Mouse (Mus musculus) embryonic stem cell, embryonic (primary cell): ENCODE measurements around the gene Nlrp3.

Source experiments
- CTCF ChIA-PET, 4 experiments: fragments of 300-600 bp in 2 of 4; fragments of 350-600 bp in 2 of 4; sonication (Branson Sonifier 250); formaldehyde crosslinking; loops; one replicate each; lab custom pipeline; 2022; ENCODE audit warnings: inconsistent platforms in 2 of 4; lab: Charles Lee
- POLR2A ChIA-PET, 4 experiments: fragments of 300-600 bp in 2 of 4; fragments of 350-600 bp in 2 of 4; sonication (Branson Sonifier 250); formaldehyde crosslinking; loops; one replicate each; lab custom pipeline; 2022; ENCODE audit warnings: antibody characterized with exemption in 4 of 4, inconsistent platforms in 1 of 4; lab: Charles Lee

Gene Nlrp3

GRCm38 (mm10) chr11:59519741-59520495 is 21.4 kb upstream of the Nlrp3 start:
- ChIA-PET POLR2A (interaction anchor here in 2 of 4 experiments (0.5 to 3.5 kb wide), 4 partner anchors 13 to 1353 kb away, joined by 3 to 28 read pairs (median 4); no protein-coding TSS in a partner anchor), CTCF (interaction anchor here in 1 of 4 experiments (0.6 kb wide), 1 partner anchor 45 kb away, joined by 3 read pairs; no protein-coding TSS in a partner anchor)

- CTCF ChIA-PET, result interaction anchor here (0.6 to 3.0 kb wide), 27 partner anchors 9 to 920 kb away, joined by 3 to 36 read pairs (median 6); partner anchors contain the start of genes Nlrp3 (in 1 of the 4) and Wnt9a (in 1 of the 4)
- POLR2A ChIA-PET, result interaction anchor here in 3 of 4 experiments (1.0 to 2.2 kb wide), 6 partner anchors 13 to 254 kb away, joined by 3 to 8 read pairs (median 4); no protein-coding TSS in a partner anchor
Observed at GRCm38 (mm10) chr11:59524150-59524549, 17.2 kb upstream of the Nlrp3 start.

GRCm38 (mm10) chr11:59525237-59525636 is 16.1 kb upstream of the Nlrp3 start:
- POLR2A ChIA-PET, result interaction anchor here (0.7 to 2.6 kb wide), 25 partner anchors 9 to 1481 kb away, joined by 3 to 17 read pairs (median 3); partner anchors contain the start of gene Zfp867 (in 1 of the 4)
- CTCF ChIA-PET, result interaction anchor here (0.5 to 3.0 kb wide), 118 partner anchors 9 to 1813 kb away, joined by 3 to 47 read pairs (median 4); partner anchors contain the start of genes Jmjd4 (in 2 of the 4), Nlrp3 (in 2 of the 4), Fam183b (in 1 of the 4) and Pld6 (in 1 of the 4)

- POLR2A ChIA-PET, result interaction anchor here (0.6 to 2.6 kb wide), 30 partner anchors 9 to 571 kb away, joined by 3 to 17 read pairs (median 4); partner anchors contain the start of gene Zfp867 (in 1 of the 4)
- CTCF ChIA-PET, result interaction anchor here (0.5 to 3.0 kb wide), 65 partner anchors 8 to 725 kb away, joined by 3 to 47 read pairs (median 4); partner anchors contain the start of genes Jmjd4 (in 2 of the 4), Cops3 (in 1 of the 4), Fam183b (in 1 of the 4) and Nlrp3 (in 1 of the 4)
Observed at GRCm38 (mm10) chr11:59526472-59527080, 14.8 kb upstream of the Nlrp3 start, which contains the start of gene Zkscan17. Gene Zkscan17, minus strand, starts transcription at chr11:59526751.

GRCm38 (mm10) chr11:59530221-59530620 is 11.1 kb upstream of the Nlrp3 start:
- CTCF ChIA-PET, result no interaction called here
- POLR2A ChIA-PET, result no interaction called here

GRCm38 (mm10) chr11:59530870-59531535 is 10.4 kb upstream of the Nlrp3 start:
- POLR2A ChIA-PET, result interaction anchor here in 1 of 4 experiments (0.6 kb wide), 1 partner anchor 280 kb away, joined by 3 read pairs; no protein-coding TSS in a partner anchor
- CTCF ChIA-PET, result no interaction called here

GRCm38 (mm10) chr11:59531562-59531961 is 9.8 kb upstream of the Nlrp3 start:
- POLR2A ChIA-PET, result interaction anchor here in 1 of 4 experiments (0.6 kb wide), 1 partner anchor 279 kb away, joined by 3 read pairs; no protein-coding TSS in a partner anchor
- CTCF ChIA-PET, result interaction anchor here in 1 of 4 experiments (0.6 kb wide), 1 partner anchor 192 kb away, joined by 7 read pairs; no protein-coding TSS in a partner anchor

GRCm38 (mm10) chr11:59537218-59538130 is 3.9 kb upstream of the Nlrp3 start:
- ChIA-PET CTCF (interaction anchor here in 3 of 4 experiments (0.5 to 6.1 kb wide), 7 partner anchors 11 to 1604 kb away, joined by 3 to 47 read pairs (median 3); partner anchors contain the start of gene Zkscan17 (in 2 of the 3)), POLR2A (interaction anchor here in 2 of 4 experiments (0.9 to 2.0 kb wide), 3 partner anchors 11 to 15 kb away, joined by 3 to 6 read pairs (median 3); partner anchors contain the start of gene Zkscan17 (in 1 of the 2))

GRCm38 (mm10) chr11:59538387-59538786 is 3.0 kb upstream of the Nlrp3 start:
- POLR2A ChIA-PET, result interaction anchor here in 2 of 4 experiments (1.0 to 2.0 kb wide), 3 partner anchors 12 to 14 kb away, joined by 3 to 6 read pairs (median 3); partner anchors contain the start of gene Zkscan17 (in 1 of the 2)

GRCm38 (mm10) chr11:59540123-59540522 is 1.2 kb upstream of the Nlrp3 start:
- ChIA-PET CTCF (interaction anchor here in 1 of 4 experiments (2.1 kb wide), 1 partner anchor 15 kb away, joined by 8 read pairs; no protein-coding TSS in a partner anchor), POLR2A (interaction anchor here in 1 of 4 experiments (0.8 kb wide), 1 partner anchor 15 kb away, joined by 3 read pairs; no protein-coding TSS in a partner anchor)

More at GRCm38 (mm10) chr11:59538387-59538786, 3.0 kb upstream of the Nlrp3 start:
- CTCF ChIA-PET, result interaction anchor here in 3 of 4 experiments (0.8 to 6.1 kb wide), 6 partner anchors 10 to 27 kb away, joined by 3 to 47 read pairs (median 3); partner anchors contain the start of gene Zkscan17 (in 3 of the 3)

- ChIA-PET POLR2A (no interaction called here), CTCF (interaction anchor here in 1 of 4 experiments (0.7 kb wide), 1 partner anchor 17 kb away, joined by 4 read pairs; no protein-coding TSS in a partner anchor)
Observed at GRCm38 (mm10) chr11:59542442-59542841, 1.1 kb downstream of the Nlrp3 start.

- ChIA-PET POLR2A (interaction anchor here in 1 of 4 experiments (1.0 to 1.3 kb wide), 2 partner anchors 9 to 11 kb away, joined by 3 to 4 read pairs; no protein-coding TSS in a partner anchor), CTCF (interaction anchor here in 1 of 4 experiments (0.5 kb wide), 1 partner anchor 320 kb away, joined by 7 read pairs; no protein-coding TSS in a partner anchor)
Observed at GRCm38 (mm10) chr11:59543376-59543775, 2.0 kb downstream of the Nlrp3 start.

- POLR2A ChIA-PET, result interaction anchor here in 2 of 4 experiments (0.9 to 1.3 kb wide), 5 partner anchors 9 to 26 kb away, joined by 3 to 4 read pairs (median 4); partner anchors contain the start of gene Zkscan17 (in 1 of the 2)
Observed at GRCm38 (mm10) chr11:59544005-59544404, 2.6 kb downstream of the Nlrp3 start.

GRCm38 (mm10) chr11:59554127-59554526 is 12.8 kb downstream of the Nlrp3 start:
- POLR2A ChIA-PET, result interaction anchor here in 1 of 4 experiments (0.7 to 1.1 kb wide), 3 partner anchors 10 to 15 kb away, joined by 3 to 4 read pairs (median 3); no protein-coding TSS in a partner anchor
- CTCF ChIA-PET, result interaction anchor here in 2 of 4 experiments (1.1 kb wide), 2 partner anchors 15 to 28 kb away, joined by 3 read pairs; partner anchors contain the start of gene Zkscan17 (in 1 of the 2)

More at GRCm38 (mm10) chr11:59544005-59544404, 2.6 kb downstream of the Nlrp3 start:
- CTCF ChIA-PET, result interaction anchor here in 1 of 4 experiments (1.2 kb wide), 1 partner anchor 19 kb away, joined by 5 read pairs; no protein-coding TSS in a partner anchor

- ChIA-PET CTCF (interaction anchor here in 2 of 4 experiments (1.1 kb wide), 2 partner anchors 14 to 28 kb away, joined by 3 read pairs; partner anchors contain the start of gene Zkscan17 (in 1 of the 2)), POLR2A (interaction anchor here in 1 of 4 experiments (0.7 to 1.1 kb wide), 3 partner anchors 10 to 14 kb away, joined by 3 to 4 read pairs (median 3); no protein-coding TSS in a partner anchor)
Observed at GRCm38 (mm10) chr11:59554535-59554934, 13.2 kb downstream of the Nlrp3 start.
